Mouse (Mus musculus): ENCODE measurements around the gene Tcl1b1.
"Not testable (repeated sequence)": the region's sequence is repeated elsewhere in the genome, so short reads cannot be mapped to it uniquely, and the experiment has no call there.

The Tcl1b1 gene

DNA sequence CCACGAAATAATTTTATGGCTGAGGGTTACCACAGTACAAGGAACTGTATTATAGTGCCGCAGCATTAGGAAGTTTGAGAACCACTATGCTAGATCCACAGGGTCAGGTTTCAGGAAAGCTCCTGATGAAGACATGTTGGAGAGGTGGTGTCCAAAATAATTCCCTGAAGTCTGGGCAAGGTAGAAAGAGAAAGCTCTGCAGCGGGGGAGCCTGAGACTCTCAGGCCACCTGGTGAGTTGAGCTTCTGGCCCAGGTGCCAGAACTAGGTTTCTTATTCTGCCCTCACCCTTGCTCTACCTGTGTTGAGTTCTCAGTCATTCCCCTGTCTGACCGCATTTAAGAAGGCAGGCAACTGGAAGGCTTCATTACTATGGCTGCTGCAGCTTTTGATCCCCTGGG lies at the start of gene Tcl1b1:
Tcl1b1 (plus strand) TSS at position 301 of the 400 bp plus-strand sequence.
- DNase-seq (ENCODE audit: low spot score in 2 of 2): no peak

DNA sequence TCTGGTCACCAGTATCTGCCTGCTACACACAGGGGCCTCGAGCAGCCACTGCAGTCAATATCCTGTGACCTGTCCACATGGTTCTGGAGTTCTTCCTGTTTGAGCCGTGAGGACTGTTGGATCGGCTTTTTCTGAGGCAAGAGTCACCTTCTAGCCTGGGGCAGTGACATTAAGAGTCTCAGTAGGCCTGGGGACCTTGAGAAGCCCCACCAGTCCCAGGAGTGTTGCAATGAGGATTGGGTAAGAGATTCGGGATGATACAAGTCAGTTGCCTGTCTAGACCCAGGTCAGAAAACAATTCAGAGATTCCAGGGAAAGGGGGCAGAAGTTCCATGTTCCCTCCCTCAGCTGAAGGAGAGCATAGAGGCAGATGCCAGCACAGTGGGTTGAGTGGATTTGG lies 49.7 kb upstream of the Tcl1b1 start:
- DNase-seq (ENCODE audit: low spot score in 2 of 2): no peak

DNA sequence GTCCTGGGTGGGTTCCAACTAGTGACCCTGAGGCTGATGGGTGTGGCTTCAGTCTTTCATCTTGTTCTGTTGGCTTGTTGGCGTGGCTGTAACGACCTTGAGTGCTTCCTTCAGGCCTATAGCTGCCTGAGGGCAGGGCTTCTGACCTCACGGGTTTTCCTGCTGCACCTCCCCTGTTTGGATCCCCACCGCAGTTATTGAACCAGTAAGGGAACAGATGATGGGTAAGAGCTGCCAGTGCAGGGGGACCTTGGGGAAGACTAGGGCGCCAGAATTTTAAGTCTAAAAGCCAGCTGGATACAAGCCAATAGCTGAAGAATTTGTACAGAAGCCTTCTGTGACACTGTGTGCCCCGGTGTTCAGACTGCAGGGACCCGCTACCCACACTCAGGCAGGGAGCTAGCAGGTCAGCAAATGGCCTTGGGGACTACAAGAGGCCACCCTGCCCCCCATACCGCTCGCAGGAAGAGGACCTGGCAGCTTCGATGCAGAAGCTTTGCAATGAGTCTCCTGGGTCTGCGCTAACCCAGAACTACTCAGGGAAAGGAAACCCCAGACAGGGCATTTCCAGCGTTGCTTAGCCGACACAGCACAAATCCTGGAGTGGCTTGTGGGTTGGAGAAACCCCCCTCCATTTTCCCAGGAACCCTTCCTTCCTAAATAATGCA lies 47.0 kb upstream of the Tcl1b1 start:
- DNase-seq (ENCODE audit: low spot score in 2 of 2): no peak

DNA sequence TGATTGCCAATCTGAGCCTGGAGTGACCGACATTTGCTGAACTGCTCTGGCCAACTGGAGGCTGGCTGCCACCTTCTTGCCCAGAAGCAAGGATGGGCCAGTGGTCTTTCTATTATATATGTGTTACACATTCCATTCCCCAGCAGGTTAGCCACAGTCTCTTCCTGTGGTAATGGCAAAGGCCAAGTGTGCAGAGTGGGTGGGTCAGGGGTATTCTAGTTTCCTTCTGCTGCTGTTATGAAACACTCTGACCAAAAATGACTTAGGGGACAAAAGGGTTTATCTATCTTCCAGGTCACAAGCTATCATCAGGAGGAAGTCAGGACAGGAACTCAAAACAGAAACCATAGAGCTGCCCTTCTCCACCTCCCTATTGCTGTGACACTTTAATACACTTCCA lies 42.8 kb upstream of the Tcl1b1 start:
- no peak for DNase-seq (ENCODE audit: low spot score in 2 of 2)

DNA sequence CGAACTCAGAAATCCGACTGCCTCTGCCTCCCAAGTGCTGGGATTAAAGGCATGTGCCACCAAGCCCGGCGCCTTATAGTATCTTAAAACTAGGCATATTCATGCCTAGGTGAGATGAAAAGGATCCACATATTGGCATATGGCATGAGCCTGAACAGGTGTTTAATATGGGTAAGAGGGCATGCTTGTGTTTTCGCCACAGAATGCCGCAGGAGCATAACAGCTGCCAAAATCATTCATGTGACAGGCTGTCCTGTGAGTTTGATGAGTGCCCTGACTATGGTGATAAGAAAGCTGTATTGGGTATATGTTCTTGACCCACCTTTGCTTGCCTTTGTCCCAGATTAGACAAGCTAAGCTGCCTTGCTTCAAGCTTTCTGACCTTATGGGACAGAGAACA lies 34.1 kb upstream of the Tcl1b1 start:
- no peak for DNase-seq (ENCODE audit: low spot score in 2 of 2)

DNA sequence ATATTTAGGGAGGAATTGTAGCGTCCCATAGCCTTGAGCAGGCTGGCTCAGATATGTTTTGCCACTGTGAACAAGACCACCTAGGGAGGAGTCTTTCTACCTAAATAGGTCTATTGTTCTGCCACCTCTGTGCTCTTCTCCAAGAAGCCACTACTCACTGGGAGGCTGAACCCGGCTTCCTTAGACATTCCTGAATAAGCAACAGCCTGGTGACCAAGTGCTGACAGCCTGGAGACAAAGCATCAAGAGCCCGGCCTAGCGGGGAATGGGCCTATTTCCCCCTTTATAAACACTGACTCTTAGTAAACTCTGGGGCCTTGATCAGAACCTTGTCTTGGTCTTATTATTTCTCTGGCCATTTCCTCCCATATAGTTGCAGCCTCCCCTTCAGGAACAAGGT lies 33.0 kb upstream of the Tcl1b1 start:
- DNase-seq (ENCODE audit: low spot score in 2 of 2): no peak

DNA sequence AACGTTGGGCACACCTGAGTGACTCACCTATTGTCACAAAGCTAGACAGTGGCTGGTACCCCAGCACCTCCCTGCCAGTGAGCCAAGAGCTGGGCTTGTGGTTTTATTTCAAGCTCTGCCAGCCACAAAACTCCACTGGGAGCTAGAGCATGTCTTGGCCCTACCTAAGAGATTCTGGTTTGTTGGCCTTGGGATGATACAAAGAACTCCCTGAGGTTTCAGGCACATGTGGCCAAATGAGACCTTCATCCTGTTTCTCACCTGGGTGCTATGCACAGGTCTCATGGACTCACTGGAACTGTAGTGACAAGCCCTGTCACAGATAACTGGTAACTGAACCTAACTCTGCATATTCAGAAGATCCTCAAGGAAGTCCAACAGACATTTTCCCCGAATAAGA lies 31.9 kb upstream of the Tcl1b1 start:
- DNase-seq (ENCODE audit: low spot score in 2 of 2): no peak

DNA sequence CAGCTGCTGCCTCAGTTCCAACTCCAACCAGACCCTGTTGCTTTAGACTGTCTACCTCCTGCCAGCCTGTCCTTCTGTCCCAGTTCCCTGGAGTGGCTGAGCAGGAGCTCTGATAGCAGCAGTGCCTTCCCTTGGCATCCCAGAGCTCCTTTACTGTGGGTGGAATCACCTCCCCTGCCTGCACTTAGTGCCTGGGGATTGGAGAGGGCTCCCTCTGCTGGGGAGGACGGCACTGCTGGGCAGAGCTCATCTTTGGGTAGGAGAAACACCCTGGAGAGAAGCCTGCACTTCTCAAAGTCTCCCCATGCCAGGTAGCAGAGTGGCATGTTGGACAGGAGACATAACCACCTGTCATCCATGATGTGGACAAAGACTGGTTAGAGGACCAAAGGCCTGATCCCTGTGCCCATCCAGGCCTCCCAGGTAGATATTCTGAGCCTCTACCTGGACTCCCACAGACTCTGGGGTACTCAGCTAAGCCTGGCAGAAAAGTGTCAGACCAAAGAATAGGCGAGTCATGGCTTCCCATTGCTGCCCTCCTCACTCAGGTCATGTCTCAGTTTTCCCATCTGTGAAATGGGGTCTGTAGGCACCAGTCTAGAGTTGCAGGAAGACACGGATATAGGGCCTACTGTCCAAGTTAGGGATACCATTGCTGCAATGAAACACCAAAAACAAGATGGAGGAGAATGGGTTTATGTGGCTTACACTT lies 29.8 kb upstream of the Tcl1b1 start:
- not testable (repeated sequence) for DNase-seq (ENCODE audit: low spot score in 2 of 2)

DNA sequence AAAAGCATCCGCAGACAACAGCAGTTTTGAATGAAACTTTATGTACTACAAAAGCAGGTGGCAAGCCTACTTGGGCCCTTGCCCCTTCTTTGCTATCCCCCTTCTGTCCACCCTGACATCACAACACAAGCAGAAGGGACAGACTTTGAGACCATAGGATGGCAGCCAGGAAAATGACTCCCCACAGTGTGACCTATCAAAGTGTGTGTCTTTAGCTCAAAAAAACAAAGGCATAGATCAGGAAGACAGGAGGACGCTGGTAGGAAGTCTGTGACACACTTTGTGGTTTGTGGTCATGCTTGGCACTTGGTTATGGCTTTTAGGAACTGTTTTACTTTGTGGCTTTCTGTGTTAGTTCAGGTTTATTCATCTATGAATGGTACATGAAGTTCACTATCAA lies 25.3 kb upstream of the Tcl1b1 start:
- not testable (repeated sequence) for DNase-seq (ENCODE audit: low spot score in 2 of 2)

DNA sequence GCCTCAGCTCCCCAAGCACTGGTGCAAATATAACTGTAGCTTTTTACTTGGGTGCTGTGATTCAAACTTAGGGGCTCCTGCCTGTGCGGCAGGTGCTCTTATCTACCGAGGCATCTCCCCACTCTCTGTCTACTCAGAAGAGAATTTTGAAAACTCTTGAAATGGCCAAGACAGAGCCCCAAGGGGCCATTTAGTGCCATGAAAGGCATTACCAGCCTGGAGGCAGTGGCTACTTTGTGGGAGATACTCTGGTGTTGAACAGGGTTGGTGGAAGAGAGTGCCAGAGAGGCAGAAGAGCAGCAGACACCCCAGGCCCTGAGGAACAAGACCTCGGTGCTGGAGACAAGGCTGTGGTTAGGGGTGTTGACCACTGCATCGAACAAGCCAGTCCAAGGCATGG lies 24.7 kb upstream of the Tcl1b1 start:
- not testable (repeated sequence) for DNase-seq (ENCODE audit: low spot score in 2 of 2)

DNA sequence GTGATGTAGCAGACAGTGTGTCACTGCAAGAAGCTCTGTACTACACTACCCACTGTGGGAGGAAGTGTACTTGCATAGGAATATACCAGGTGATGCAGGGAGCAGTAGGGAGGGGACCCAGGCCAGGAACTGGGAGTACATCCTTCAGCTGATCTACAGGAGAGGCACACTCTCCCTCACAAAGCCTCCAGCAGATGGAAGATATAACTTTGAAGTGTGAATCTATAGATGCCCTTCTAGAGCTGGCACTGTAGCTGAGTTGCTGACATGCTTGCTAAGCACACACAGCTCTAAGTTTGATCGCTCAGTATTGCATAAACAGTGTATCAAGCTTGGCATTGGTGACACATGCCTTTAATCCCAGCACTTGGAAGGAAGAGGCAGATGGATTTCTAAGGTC lies 21.8 kb upstream of the Tcl1b1 start:
- DNase-seq (ENCODE audit: low spot score in 2 of 2): not testable (repeated sequence)

DNA sequence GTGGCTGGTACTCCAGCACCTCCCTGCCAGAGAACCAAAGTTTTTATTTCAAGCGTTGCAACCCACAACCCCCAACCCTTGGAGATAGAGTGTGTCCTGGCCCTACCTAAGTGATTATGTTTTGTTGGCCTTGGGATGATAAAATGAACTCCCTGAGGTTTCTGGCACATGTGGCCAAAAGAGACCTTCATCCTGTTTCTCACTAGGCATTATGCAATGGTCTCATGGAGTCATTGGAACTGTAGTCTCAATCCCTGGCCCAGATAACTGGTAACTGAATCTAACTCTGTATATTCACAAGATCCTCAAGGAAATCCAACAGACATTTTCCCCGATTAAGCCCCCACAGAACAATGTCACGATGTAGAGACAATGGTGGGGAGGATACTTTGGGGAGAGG lies 16.4 kb upstream of the Tcl1b1 start:
- DNase-seq (ENCODE audit: low spot score in 2 of 2): no peak

DNA sequence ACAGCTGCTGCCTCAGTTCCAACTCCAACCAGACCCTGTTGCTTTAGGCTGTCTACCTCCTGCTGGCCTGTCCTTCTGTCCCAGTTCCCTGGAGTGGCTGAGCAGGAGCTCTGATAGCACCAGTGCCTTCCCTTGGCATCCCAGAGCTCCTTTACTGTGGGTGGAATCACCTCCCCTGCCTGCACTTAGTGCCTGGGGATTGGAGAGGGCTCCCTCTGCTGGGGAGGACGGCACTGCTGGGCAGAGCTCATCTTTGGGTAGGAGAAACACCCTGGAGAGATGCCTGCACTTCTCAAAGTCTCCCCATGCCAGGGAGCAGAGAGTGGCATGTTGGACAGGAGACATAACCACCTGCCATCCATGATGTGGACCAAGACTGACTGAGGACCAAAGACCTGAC lies 14.6 kb upstream of the Tcl1b1 start:
- not testable (repeated sequence) for DNase-seq (ENCODE audit: low spot score in 2 of 2)

DNA sequence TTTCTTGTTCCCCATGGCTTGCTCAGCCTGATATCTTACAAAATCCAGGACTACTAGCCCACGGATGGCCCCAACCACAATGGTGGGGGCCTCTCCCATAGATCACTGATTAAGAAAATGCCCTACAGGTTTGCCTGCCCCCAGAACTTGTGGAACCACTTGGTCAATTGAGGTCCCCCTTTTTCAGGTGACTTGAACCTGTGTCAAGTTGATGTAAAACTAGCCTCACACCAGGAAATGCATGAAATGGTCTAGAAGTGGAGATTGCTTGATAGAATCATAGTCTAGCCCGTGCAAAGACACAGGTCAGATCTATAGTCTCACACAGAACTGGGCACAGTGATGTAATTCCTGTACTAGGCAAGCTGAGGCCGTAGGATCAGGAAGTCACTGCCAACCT lies 13.8 kb upstream of the Tcl1b1 start, which contains the start of gene Tcl1b2:
Tcl1b2 (plus strand) TSS at position 301 of the 400 bp plus-strand sequence.
- DNase-seq (ENCODE audit: low spot score in 2 of 2): no peak

DNA sequence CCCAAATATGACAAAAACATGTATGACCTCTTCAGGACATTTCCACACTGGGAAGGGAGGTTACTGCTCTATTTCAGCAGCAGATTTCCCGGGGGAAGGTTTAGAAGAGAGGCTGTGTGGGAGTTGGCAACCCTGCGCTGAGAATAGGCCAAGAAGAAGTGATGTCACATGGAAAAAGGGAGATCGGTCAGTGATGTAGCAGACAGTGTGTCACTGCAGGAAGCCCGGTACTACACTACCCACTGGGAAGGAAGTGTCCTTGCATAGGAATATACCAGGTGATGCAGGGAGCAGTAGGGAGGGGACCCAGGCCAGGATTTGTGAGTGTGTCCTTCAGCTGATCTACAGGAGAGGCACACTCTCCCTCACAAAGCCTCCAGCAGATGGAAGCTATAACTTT lies 4.2 kb upstream of the Tcl1b1 start:
- DNase-seq (ENCODE audit: low spot score in 2 of 2): not testable (repeated sequence)

DNA sequence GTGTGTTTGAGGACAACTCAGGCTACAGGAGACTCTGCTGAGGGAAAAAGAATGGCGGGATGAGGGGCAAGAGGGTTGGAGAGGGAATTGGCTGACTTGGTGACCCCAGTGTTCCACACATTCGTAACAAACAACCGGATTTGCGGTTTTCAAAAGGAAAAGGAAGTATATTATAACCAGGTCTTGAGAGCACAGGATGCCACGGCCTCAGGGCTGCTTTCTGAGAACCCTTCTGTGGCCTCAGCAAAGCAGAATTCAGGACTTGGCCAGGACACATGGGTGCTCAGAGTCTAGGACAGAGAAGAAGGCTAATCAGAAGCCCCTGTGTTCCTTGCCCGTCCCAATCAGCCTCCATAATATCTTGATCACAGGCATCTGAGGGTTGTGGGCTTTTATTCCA lies 648 bp upstream of the Tcl1b1 start:
- DNase-seq (ENCODE audit: low spot score in 2 of 2): no peak

DNA sequence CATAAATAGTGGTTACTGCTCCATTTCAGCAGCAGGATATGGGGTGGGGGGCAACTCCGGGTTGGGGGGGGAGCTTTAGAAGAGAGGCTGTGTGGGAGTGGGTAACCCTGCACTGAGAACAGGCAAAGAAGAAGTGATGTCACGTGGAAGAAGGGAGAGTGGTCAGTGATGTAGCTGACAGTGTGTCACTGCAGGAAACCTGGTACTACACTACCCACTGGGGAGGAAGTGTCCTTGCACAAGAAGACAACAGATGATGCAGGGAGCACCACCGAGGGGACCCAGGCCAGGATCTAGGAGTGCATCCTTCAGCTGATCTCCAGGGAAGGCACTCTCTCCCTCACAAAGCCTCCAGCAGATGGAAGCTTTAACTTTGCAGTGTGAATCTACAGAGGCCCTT lies 7.2 kb downstream of the Tcl1b1 start:
- DNase-seq (ENCODE audit: low spot score in 2 of 2): no peak

DNA sequence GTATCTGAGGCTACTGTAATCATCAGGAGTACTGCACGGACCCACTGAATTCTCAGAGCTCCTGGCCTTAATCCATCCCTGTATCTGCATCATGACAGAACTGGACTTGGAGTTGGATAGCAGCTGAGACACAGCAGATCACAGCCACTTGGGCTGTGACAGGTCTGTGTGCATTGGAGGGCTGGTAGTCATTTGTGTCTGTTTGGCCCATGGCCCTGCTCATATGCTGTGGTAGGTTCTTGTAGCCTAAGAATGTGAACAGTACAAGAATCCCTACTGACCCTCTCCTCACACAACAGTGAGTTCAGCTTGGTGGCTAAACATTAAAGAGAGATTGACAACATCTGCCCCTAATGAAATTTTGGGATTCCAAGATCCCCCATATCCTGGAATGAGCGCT lies 13.9 kb downstream of the Tcl1b1 start:
- DNase-seq (ENCODE audit: low spot score in 2 of 2): no peak

DNA sequence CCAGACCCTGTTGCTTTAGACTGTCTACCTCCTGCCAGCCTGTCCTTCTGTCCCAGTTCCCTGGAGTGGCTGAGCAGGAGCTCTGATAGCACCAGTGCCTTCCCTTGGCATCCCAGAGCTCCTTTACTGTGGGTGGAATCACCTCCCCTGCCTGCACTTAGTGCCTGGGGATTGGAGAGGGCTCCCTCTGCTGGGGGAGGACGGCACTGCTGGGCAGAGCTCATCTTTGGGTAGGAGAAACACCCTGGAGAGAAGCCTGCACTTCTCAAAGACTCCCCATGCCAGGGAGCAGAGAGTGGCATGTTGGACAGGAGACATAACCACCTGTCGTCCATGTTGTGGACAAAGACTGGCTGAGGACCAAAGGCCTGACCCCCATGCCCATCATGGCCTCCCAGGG lies 14.8 kb downstream of the Tcl1b1 start:
- peak in 1 of 2 experiments; percentile 37 for DNase-seq (ENCODE audit: low spot score in 2 of 2)

DNA sequence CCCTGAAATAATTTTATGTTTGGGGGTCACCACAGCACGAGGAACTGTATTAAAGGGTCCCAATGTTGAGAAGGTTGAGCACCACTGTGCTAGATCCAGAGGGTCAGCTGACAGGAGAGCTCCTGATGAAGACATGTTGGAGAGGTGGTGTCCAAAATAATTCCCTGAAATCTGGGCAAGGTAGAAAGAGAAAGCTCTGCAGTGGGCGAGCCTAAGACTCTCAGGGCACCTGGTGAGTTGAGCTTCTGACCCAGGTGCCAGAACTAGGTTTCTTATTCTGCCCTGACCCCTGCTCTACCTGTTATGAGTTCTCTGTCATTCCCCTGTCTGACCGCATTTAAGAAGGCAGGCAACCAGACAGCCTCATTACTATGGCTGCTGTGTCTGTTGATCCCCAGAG lies 16.6 kb downstream of the Tcl1b1 start, which contains the start of gene Tcl1b5:
Tcl1b5 (plus strand) TSS at position 301 of the 400 bp plus-strand sequence.
- not testable (repeated sequence) for DNase-seq (ENCODE audit: low spot score in 2 of 2)

DNA sequence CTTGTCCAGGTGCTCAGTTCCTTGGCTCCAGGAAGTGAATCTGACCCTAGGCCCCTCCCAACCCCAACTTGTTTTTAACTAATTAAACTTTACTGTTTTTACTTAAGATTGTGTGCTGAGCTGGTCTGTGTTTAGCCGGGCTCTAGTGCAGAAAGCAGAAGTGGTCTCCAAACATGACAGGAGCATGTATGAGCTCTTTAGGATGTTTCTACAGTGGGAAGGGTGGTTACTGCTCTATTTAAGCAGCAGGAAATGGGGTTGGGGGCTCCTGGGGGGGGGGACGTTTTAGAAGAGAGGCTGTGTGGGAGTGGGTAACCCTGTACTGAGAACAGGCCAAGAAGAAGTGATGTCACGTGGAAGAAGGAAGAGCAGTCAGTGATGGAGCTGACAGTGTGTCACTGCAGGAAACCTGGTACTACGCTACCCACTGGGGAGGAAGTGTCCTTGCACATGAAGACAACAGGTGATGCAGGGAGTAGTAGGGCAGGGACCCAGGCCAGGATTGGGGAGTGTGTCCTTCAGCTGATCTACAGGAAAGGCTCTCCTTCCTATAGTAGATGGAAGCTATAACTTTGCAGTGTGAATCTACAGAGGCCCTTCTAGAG lies 21.7 kb downstream of the Tcl1b1 start:
- DNase-seq (ENCODE audit: low spot score in 2 of 2): not testable (repeated sequence)

DNA sequence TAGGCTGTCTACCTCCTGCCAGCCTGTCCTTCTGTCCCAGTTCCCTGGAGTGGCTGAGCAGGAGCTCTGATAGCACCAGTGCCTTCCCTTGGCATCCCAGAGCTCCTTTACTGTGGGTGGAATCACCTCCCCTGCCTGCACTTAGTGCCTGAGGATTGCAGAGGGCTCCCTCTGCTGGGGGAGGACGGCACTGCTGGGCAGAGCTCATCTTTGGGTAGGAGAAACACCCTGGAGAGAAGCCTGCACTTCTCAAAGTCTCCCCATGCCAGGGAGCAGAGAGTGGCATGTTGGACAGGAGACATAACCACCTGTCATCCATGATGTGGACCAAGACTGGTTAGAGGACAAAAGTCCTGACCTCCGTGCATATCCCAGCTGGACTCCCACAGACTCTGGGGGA lies 29.5 kb downstream of the Tcl1b1 start:
- peak in 1 of 2 experiments; percentile 10 for DNase-seq (ENCODE audit: low spot score in 2 of 2)

DNA sequence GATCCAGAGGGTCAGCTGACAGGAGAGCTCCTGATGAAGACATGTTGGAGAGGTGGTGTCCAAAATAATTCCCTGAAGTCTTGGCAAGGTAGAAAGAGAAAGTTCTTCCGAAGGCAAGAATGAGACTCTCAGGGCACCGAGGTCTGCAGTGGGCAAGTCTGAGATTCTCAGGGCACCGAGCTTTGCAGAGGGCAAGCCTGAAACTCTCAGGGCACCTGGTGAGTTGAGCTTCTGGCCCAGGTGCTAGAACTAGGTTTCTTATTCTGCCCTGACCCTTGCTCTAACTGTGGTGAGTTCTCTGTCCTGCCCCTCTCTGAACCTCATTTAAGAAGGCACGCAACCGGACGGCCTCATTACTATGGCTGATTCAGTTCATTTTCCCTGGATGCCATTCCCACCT lies 31.3 kb downstream of the Tcl1b1 start, which contains the start of gene Tcl1b3:
Tcl1b3 (plus strand) TSS at position 301 of the 400 bp plus-strand sequence.
- not testable (repeated sequence) for DNase-seq (ENCODE audit: low spot score in 2 of 2)

Measured in urinary bladder, adult 18-20 months (tissue).